Mouse (Mus musculus) megakaryocyte, embryonic 14.5 days (primary cell): Measurements from ENCODE around the gene Mknk2. TPM values are rescaled to one million over a fixed set of nuclear protein-coding genes. Genes with fewer than 3 reads are reported as not detected.

Experiments used
- H3K27me3 ChIP-seq: replicated peaks from 2 replicates; pipeline ENCODE3; 2012; ENCODE audit warnings: inconsistent platforms
- H3K36me3 ChIP-seq: replicated peaks from 2 replicates; pipeline ENCODE3; 2012; ENCODE audit warnings: low read length, inconsistent platforms, mixed read lengths
- H3K4me1 ChIP-seq: 2 replicates; pipeline ENCODE4 v1.6.1; 2012; ENCODE audit warnings: inconsistent platforms
- H3K4me3 ChIP-seq: replicated peaks from 2 replicates; pipeline ENCODE3; 2012; ENCODE audit warnings: moderate library complexity, mild to moderate bottlenecking, inconsistent platforms
- H3K9me3 ChIP-seq: 2 replicates; pipeline ENCODE4 v1.6.1; 2012; ENCODE audit warnings: inconsistent platforms
- FLI1 ChIP-seq: IDR thresholded peaks from 2 replicates; pipeline ENCODE4 v1.6.1; 2012; ENCODE audit warnings: low read length, inconsistent platforms, mixed read lengths
- GATA1 ChIP-seq: IDR thresholded peaks from 3 replicates; pipeline ENCODE4 v1.6.1; 2012; ENCODE audit warnings: mixed read lengths, low read length, inconsistent platforms, borderline replicate concordance
- polyA plus RNA-seq: library from polyadenylated mRNA; stranded (reverse); fragments of >175 nt; gene quantifications from 2 replicates; pipeline ENCODE4 v1.2.3, GENCODE M21; 2012; ENCODE audit warnings: low replicate concordance; ENCODE audit not compliant: insufficient read depth

Mknk2 gene
- polyA plus RNA-seq, 1 experiment = 472 TPM

DNA sequence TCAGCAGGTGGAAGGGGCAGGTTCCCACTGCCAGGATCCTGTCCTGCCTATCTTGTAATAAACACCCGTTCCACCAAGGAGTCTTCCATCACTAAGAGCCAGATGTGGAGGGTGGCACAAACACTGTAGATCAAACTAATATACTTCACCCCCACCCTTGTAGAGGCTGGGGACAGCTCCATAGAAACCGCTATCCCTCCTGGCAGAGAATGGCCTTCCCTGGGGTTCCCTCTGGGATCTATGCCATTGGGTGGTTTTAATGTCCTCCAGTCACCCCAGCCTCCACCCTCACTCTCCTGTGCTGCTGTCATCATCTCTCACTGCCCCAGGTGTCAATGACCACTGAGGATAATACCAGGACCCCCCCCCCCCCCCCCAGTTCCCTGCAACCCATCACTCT lies 7.4 kb downstream of the Mknk2 start:
- H3K9me3 ChIP-seq = no peaks in the 10 kb centered on the region
- no peaks in the 10 kb centered on the region for H3K27me3 ChIP-seq
- H3K4me3 ChIP-seq = no peak overlapping the region
- peaks cover 96% of the 10 kb centered on the region for H3K4me1 ChIP-seq
- peaks cover 97% of the 10 kb centered on the region for H3K36me3 ChIP-seq
- TF ChIP-seq FLI1 = no peak
- no peak for TF ChIP-seq GATA1

GRCm38 (mm10) chr10:80669737-80670485 lies 8.0 kb downstream of the Mknk2 start:
- no peaks in the 10 kb centered on the region for H3K27me3 ChIP-seq
- peaks cover 100% of the 10 kb centered on the region for H3K4me1 ChIP-seq
- TF ChIP-seq GATA1 = no peak
- TF ChIP-seq FLI1 = no peak
- peaks cover 100% of the 10 kb centered on the region for H3K36me3 ChIP-seq
- H3K4me3 ChIP-seq = no peak overlapping the region
- H3K9me3 ChIP-seq = no peaks in the 10 kb centered on the region

DNA sequence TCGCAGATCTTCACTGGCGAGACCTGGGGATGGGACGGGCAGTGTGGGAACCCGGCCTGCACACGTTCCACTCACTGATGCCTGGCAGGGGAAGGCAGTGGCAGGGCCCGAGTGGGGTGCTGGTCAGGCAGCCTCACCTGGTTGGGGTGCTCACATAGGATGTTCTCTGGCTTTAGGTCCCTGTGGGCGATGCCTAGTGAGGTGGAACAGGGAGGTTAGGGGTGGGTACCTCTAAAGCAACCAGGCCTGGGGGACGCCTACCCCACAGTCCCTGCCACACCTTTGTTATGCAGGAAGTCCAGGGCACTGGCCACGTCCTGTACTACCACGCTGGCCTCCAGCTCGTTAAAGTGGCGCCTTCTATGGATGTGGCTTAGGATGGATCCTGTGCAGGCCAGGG lies 8.9 kb downstream of the Mknk2 start:
- H3K27me3 ChIP-seq = no peaks in the 10 kb centered on the region
- H3K9me3 ChIP-seq = no peaks in the 10 kb centered on the region
- H3K4me1 ChIP-seq = peaks cover 100% of the 10 kb centered on the region
- TF ChIP-seq FLI1 = no peak
- H3K4me3 ChIP-seq = peak overlapping the region; percentile 62
- H3K36me3 ChIP-seq = peaks cover 91% of the 10 kb centered on the region

DNA sequence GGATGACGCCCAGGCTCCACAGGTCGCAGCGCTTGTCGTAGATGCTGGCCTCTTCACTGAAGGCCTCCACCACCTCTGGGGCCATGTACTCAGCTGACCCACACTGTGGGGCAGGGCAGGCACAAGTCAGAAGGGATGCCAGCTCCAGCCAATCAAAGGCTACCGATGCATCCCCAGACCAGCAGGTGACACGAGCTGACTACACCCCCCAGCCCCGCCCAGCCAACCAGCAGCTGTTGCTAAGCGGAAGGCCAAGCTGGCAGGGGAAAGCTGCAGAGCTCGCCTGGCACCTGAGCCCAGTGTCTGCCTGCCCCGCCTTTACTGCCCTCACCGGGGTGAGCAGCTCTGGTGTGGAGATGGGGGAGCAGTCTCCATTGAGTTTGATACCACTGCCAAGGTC lies 9.3 kb downstream of the Mknk2 start:
- Histone ChIP-seq H3K9me3 (no peaks in the 10 kb centered on the region), H3K4me1 (peaks cover 100% of the 10 kb centered on the region), H3K36me3 (peaks cover 87% of the 10 kb centered on the region), H3K27me3 (no peaks in the 10 kb centered on the region), H3K4me3 (peak overlapping the region; percentile 30)
- TF ChIP-seq FLI1 (no peak), GATA1 (no peak)

DNA sequence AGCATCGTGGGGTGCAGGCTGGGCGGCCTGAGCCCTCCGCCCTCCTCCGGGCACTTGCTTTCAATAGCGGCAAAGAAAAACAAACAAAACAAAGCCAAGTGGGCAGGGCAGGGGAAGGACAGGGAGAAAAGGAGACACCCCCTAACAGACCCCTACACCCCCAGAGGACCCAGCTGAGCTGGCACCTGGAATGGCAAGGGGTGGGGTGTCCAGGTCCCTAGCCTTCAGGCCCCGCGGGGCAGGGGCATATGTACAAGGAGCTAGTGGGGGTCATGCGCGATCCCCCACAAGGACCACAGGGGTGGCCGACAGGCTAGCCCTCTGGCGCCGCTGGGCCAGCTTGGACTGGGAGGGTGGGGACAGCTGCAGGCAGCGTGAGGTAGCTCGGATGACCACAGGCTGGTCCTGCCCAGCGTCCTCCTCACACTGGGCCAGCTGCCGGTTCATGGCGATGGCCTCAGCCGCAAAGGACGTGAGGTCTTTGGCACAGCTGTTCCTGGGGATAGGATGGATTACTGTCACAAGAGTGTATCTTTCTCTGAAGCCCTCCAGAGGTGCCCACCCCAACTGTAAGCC lies 11.0 kb downstream of the Mknk2 start:
- H3K36me3 ChIP-seq = peaks cover 70% of the 10 kb centered on the region
- H3K4me1 ChIP-seq = peaks cover 99% of the 10 kb centered on the region

DNA sequence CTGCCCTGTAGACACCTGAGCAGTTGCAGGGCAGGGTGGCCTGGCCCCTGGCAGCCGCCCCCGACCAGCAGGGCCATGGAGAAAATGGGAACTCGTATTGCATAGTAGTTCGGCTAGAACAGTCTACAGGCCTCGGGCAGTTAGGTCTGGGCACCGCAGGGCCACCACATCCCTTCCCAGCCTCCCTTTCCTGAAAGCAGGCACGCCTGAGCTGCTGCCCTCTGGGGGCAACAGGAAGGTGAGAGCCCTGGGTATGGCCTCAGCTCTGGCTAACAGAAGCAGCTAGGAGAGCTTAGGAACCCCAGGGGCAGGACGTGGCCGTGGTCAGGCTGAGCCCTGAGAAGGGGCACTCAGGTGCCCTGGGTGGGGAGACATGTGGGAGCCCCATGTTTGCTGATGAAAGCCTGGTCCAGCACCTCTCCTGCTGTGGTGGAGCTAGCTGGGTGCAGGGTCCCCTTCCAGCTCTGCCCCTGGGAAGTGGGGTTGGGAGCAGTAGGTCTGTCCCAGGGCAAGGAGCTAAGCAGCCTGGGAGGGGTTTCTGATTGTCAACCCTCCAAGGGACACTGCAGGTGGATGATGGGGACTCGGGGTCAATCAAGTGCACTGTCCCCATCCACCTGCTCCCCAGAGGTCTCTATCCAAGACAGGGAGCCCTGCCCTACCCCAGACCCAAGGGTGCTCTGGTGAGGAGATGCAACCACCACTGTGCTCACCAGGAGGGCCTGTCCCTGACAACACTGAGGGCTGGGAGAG lies 11.8 kb downstream of the Mknk2 start:
- peaks cover 94% of the 10 kb centered on the region for H3K4me1 ChIP-seq
- H3K9me3 ChIP-seq = no peaks in the 10 kb centered on the region
- H3K27me3 ChIP-seq = no peaks in the 10 kb centered on the region
- H3K4me3 ChIP-seq = peak overlapping the region; percentile 33
- TF ChIP-seq FLI1 (no peak), GATA1 (no peak)
- peaks cover 62% of the 10 kb centered on the region for H3K36me3 ChIP-seq

More for the DNA sequence above, 11.0 kb downstream of the Mknk2 start:
- H3K27me3 ChIP-seq = no peaks in the 10 kb centered on the region
- peak overlapping the region; percentile 42 for H3K4me3 ChIP-seq
- no peaks in the 10 kb centered on the region for H3K9me3 ChIP-seq
- TF ChIP-seq FLI1 (no peak), GATA1 (no peak)

GRCm38 (mm10) chr10:80665459-80665858 lies 12.5 kb downstream of the Mknk2 start:
- Histone ChIP-seq H3K4me3 (no peak overlapping the region), H3K36me3 (peaks cover 55% of the 10 kb centered on the region)

GRCm38 (mm10) chr10:80665016-80665380 lies 12.9 kb downstream of the Mknk2 start:
- peaks cover 87% of the 10 kb centered on the region for H3K4me1 ChIP-seq
- TF ChIP-seq GATA1 (no peak), FLI1 (no peak)
- H3K36me3 ChIP-seq = peaks cover 50% of the 10 kb centered on the region
- H3K4me3 ChIP-seq = no peak overlapping the region
- no peaks in the 10 kb centered on the region for H3K9me3 ChIP-seq
- no peaks in the 10 kb centered on the region for H3K27me3 ChIP-seq

More at GRCm38 (mm10) chr10:80665459-80665858, 12.5 kb downstream of the Mknk2 start:
- no peaks in the 10 kb centered on the region for H3K27me3 ChIP-seq
- H3K9me3 ChIP-seq = no peaks in the 10 kb centered on the region
- H3K4me1 ChIP-seq = peaks cover 91% of the 10 kb centered on the region
- TF ChIP-seq FLI1 (no peak), GATA1 (no peak)

- H3K36me3 ChIP-seq = peaks cover 44% of the 10 kb centered on the region
- peak overlapping the region; percentile 59 for H3K4me3 ChIP-seq
- peaks cover 84% of the 10 kb centered on the region for H3K4me1 ChIP-seq
- H3K27me3 ChIP-seq = no peaks in the 10 kb centered on the region
- TF ChIP-seq GATA1 (no peak), FLI1 (no peak)
- H3K9me3 ChIP-seq = no peaks in the 10 kb centered on the region
Measured at GRCm38 (mm10) chr10:80664197-80665015, 13.5 kb downstream of the Mknk2 start.
